Mouse (Mus musculus): Measurements from ENCODE around the gene Pax8.

- TF ChIP-seq EP300 (IDR thresholded peaks at IDR 0.05; ENCODE audit: insufficient read depth, low read depth, low read length) = 0 out of 2 replicates have a peak, but pooled peaks have one; percentile 29
- TF ChIP-seq POLR2A (IDR thresholded peaks at IDR 0.05; ENCODE audit: insufficient read depth, low read length) = no peak
- no peak for TF ChIP-seq CTCF (IDR thresholded peaks at IDR 0.05; ENCODE audit: low read depth, low read length)
Observed at GRCm38 (mm10) chr2:24443256-24443790, 32.1 kb downstream of the Pax8 start.

Data from ES-Bruce4 (cell line).